Mouse (Mus musculus) MEL (cell line): Measurements from ENCODE around the gene Ctbs. TPM values are rescaled to one million over a fixed set of nuclear protein-coding genes. Genes with fewer than 3 reads are reported as not detected.

Experiments used
- DNase-seq: peaks from one replicate; pipeline ENCODE4 v3.0.0; 2011; ENCODE audit warnings: low read depth, low spot score
- H3K27ac ChIP-seq: 2 replicates; pipeline ENCODE4 v1.5.1; 2012; ENCODE audit warnings: low read depth, mild to moderate bottlenecking, control low read depth, low read length, moderate library complexity; ENCODE audit not compliant: control insufficient read depth
- H3K27me3 ChIP-seq, 2 experiments: fragments of 150-350 bp in 1 of 2; sonication (generic) in 1 of 2; 2 replicates each; pipeline ENCODE4 v1.6.1; 2012; ENCODE audit warnings: low read length in 2 of 2, mild to moderate bottlenecking in 2 of 2, improper control_type of control experiment in 1 of 2, moderate library complexity in 1 of 2; ENCODE audit not compliant: insufficient read depth in 2 of 2, control insufficient read depth in 1 of 2
- H3K36me3 ChIP-seq, 2 experiments: 2 replicates each; pipeline ENCODE4 v1.6.1; 2012 to 2014; ENCODE audit warnings: low read length in 2 of 2, improper control_type of control experiment in 1 of 2, inconsistent platforms in 1 of 2, mild to moderate bottlenecking in 1 of 2; ENCODE audit not compliant: insufficient read depth in 2 of 2, control insufficient read depth in 1 of 2
- H3K4me1 ChIP-seq, 2 experiments: fragments of 150-350 bp in 1 of 2; sonication (generic) in 1 of 2; 2 replicates each; pipeline ENCODE4 v1.6.1; 2012; ENCODE audit warnings: low read length in 2 of 2, improper control_type of control experiment in 1 of 2, mild to moderate bottlenecking in 1 of 2; ENCODE audit not compliant: insufficient read depth in 2 of 2, control insufficient read depth in 1 of 2
- H3K4me3 ChIP-seq, 2 experiments: fragments of 150-350 bp in 1 of 2; sonication (generic) in 1 of 2; 2 replicates each; pipeline ENCODE4 v1.5.1; 2012; ENCODE audit warnings: low read depth in 2 of 2, low read length in 2 of 2, mild to moderate bottlenecking in 2 of 2, moderate library complexity in 2 of 2, control low read depth in 1 of 2, improper control_type of control experiment in 1 of 2; ENCODE audit not compliant: control insufficient read depth in 1 of 2, insufficient read depth in 1 of 2
- H3K79me2 ChIP-seq: 2 replicates; pipeline ENCODE4 v1.6.1; 2012; ENCODE audit warnings: mild to moderate bottlenecking, low read length, moderate library complexity; ENCODE audit not compliant: control insufficient read depth, poor library complexity, insufficient read depth
- H3K9ac ChIP-seq: 2 replicates; pipeline ENCODE4 v1.6.1; 2012; ENCODE audit warnings: low read depth, mild to moderate bottlenecking, control low read depth, low read length, moderate library complexity; ENCODE audit not compliant: control insufficient read depth, poor library complexity, severe bottlenecking
- H3K9me3 ChIP-seq: fragments of 150-350 bp; sonication (generic); replicated peaks from 2 replicates; pipeline ENCODE4 v1.6.1; 2012; ENCODE audit warnings: mild to moderate bottlenecking, low read length, improper control_type of control experiment, moderate library complexity; ENCODE audit not compliant: insufficient read depth
- ELF1 ChIP-seq: IDR thresholded peaks from 2 replicates; pipeline ENCODE4 v1.6.1; 2014; ENCODE audit warnings: low read depth, mild to moderate bottlenecking, inconsistent platforms, low read length, improper control_type of control experiment, moderate library complexity
- EP300 ChIP-seq, 2 experiments: IDR thresholded peaks; 2 replicates each; pipeline ENCODE4 v1.6.1; 2011; ENCODE audit warnings: improper control_type of control experiment in 2 of 2, low read length in 2 of 2, low read depth in 1 of 2, mild to moderate bottlenecking in 1 of 2
- GABPA ChIP-seq: IDR thresholded peaks from 2 replicates; pipeline ENCODE4 v1.6.1; 2012; ENCODE audit warnings: low read depth, mild to moderate bottlenecking, inconsistent platforms, low read length, improper control_type of control experiment, moderate library complexity
- JUND ChIP-seq: IDR thresholded peaks from 2 replicates; pipeline ENCODE4 v1.6.1; 2011; ENCODE audit warnings: low read depth, mild to moderate bottlenecking, improper control_type of control experiment, low read length
- MAFK ChIP-seq: IDR thresholded peaks from 2 replicates; pipeline ENCODE4 v1.6.1; 2011; ENCODE audit warnings: low read depth, mild to moderate bottlenecking, low read length, improper control_type of control experiment, borderline replicate concordance
- MAZ ChIP-seq: IDR thresholded peaks from 2 replicates; pipeline ENCODE4 v1.6.1; 2012; ENCODE audit warnings: low read depth, mild to moderate bottlenecking, inconsistent platforms, low read length, improper control_type of control experiment
- MEF2A ChIP-seq: IDR thresholded peaks from 2 replicates; pipeline ENCODE4 v1.6.1; 2014; ENCODE audit warnings: low read depth, mild to moderate bottlenecking, inconsistent platforms, low read length, improper control_type of control experiment; ENCODE audit not compliant: poor library complexity, insufficient replicate concordance, severe bottlenecking; ENCODE audit errors: extremely low read depth
- MYB ChIP-seq: IDR thresholded peaks from 2 replicates; pipeline ENCODE4 v1.6.1; 2011; ENCODE audit warnings: mild to moderate bottlenecking, low read depth, low read length, improper control_type of control experiment
- MYC ChIP-seq: IDR thresholded peaks from 2 replicates; pipeline ENCODE4 v1.6.1; 2011; ENCODE audit warnings: low read depth, mild to moderate bottlenecking, low read length, improper control_type of control experiment, moderate library complexity
- NELFE ChIP-seq: IDR thresholded peaks from 2 replicates; pipeline ENCODE4 v1.6.1; 2011; ENCODE audit warnings: low read depth, low read length, improper control_type of control experiment
- NRF1 ChIP-seq: IDR thresholded peaks from 2 replicates; pipeline ENCODE4 v1.6.1; 2014; ENCODE audit warnings: low read depth, mild to moderate bottlenecking, inconsistent platforms, low read length, improper control_type of control experiment, moderate library complexity; ENCODE audit not compliant: poor library complexity, insufficient read depth, severe bottlenecking
- POLR2A ChIP-seq, 2 experiments: IDR thresholded peaks; 2 replicates each; pipeline ENCODE4 v1.6.1; 2011 to 2012; ENCODE audit warnings: low read length in 2 of 2, mild to moderate bottlenecking in 2 of 2, control low read depth in 1 of 2, improper control_type of control experiment in 1 of 2, low read depth in 1 of 2, moderate library complexity in 1 of 2; ENCODE audit not compliant: control insufficient read depth in 1 of 2, insufficient read depth in 1 of 2, poor library complexity in 1 of 2
- POLR2AphosphoS2 ChIP-seq: IDR thresholded peaks from 2 replicates; pipeline ENCODE4 v1.6.1; 2011; ENCODE audit warnings: low read length, improper control_type of control experiment
- POLR2AphosphoS5 ChIP-seq: IDR thresholded peaks from 2 replicates; pipeline ENCODE4 v1.6.1; 2012; ENCODE audit warnings: low read depth, borderline replicate concordance, mild to moderate bottlenecking, inconsistent platforms, low read length, moderate library complexity, mixed read lengths
- SIN3A ChIP-seq: IDR thresholded peaks from 2 replicates; pipeline ENCODE4 v1.6.1; 2012; ENCODE audit warnings: low read length, improper control_type of control experiment, inconsistent platforms
- SMC3 ChIP-seq: IDR thresholded peaks from 2 replicates; pipeline ENCODE4 v1.6.1; 2011; ENCODE audit warnings: low read depth, low read length, improper control_type of control experiment
- TCF12 ChIP-seq: IDR thresholded peaks from 2 replicates; pipeline ENCODE4 v1.6.1; 2014; ENCODE audit warnings: low read depth, mild to moderate bottlenecking, inconsistent platforms, low read length, improper control_type of control experiment, moderate library complexity
- USF2 ChIP-seq, 2 experiments: IDR thresholded peaks; 2 replicates each; pipeline ENCODE4 v1.6.1; 2011 to 2012; ENCODE audit warnings: improper control_type of control experiment in 2 of 2, low read length in 2 of 2, borderline replicate concordance in 1 of 2, inconsistent platforms in 1 of 2, low read depth in 1 of 2, mild to moderate bottlenecking in 1 of 2; ENCODE audit not compliant: insufficient read depth in 1 of 2
- ZC3H11A ChIP-seq: IDR thresholded peaks from 2 replicates; pipeline ENCODE4 v1.6.1; 2012; ENCODE audit warnings: low read depth, mild to moderate bottlenecking, inconsistent platforms, low read length, improper control_type of control experiment
- ZNF384 ChIP-seq: IDR thresholded peaks from 2 replicates; pipeline ENCODE4 v1.6.1; 2012; ENCODE audit warnings: low read depth, mild to moderate bottlenecking, inconsistent platforms, low read length, improper control_type of control experiment
- polyA plus RNA-seq, 2 experiments: library from polyadenylated mRNA; stranded (reverse) in 1 of 2; unstranded in 1 of 2; fragments of >175 nt in 1 of 2; fragments of >200 nt in 1 of 2; gene quantifications; 2 replicates each; pipeline versions ENCODE4 v1.2.1 to v1.2.4; 2012; ENCODE audit warnings: low replicate concordance in 2 of 2, low read depth in 1 of 2; ENCODE audit not compliant: insufficient read length in 2 of 2, insufficient read depth in 1 of 2, missing spikeins in 1 of 2
- total RNA-seq: library from RNA; depleted of rRNA; stranded (reverse); fragments of 300-350 nt; gene quantifications from 2 replicates; pipeline ENCODE4 v1.2.3, GENCODE M21; 2012

Gene Ctbs
- total and polyA plus RNA-seq, 3 experiments: 3.2 to 5.1 TPM; not detected in 1

DNA sequence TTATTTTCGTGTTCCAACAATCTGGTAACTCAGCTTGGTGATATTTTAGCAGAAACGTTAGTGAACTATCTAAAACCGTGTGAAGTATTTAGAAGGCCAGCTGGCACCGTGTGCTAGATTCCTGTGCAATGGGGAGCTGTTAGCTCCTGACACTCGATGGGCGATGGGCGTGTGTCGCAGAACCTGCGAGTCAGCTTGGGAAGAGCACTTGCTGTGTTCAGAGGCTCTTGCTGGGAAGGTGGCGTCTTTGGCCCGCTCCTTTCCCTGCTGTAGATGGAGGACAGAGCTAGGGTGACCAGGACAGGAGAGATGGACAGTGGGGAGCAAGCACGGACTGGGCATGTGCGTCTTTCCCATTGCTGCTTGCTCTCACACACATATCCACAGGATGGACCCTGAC is 36.6 kb upstream of the Ctbs start:
- Histone ChIP-seq H3K9me3 (no peaks in the 10 kb centered on the region), H3K79me2 (peaks cover 57% of the 10 kb centered on the region), H3K36me3 (peaks cover 5 to 25% of the 10 kb centered on the region in 2 experiments), H3K27ac (no peak overlapping the region), H3K4me3 (no peak overlapping the region), H3K4me1 (peaks cover 13 to 22% of the 10 kb centered on the region in 2 experiments), H3K9ac (no peak overlapping the region), H3K27me3 (no peaks in the 10 kb centered on the region)
- no peak for DNase-seq
- TF ChIP-seq GABPA (no peak), ELF1 (no peak), MYB (no peak), MEF2A (no peak), POLR2AphosphoS2 (no peak), POLR2AphosphoS5 (no peak), ZC3H11A (no peak), MYC (no peak), MAFK (no peak), ZNF384 (no peak), POLR2A (IDR thresholded peaks at IDR 0.05; ENCODE audit: control insufficient read depth in 1 of 2, insufficient read depth in 1 of 2, low read depth in 1 of 2, low read length in 2 of 2, poor library complexity in 1 of 2) (no peak)
- TF ChIP-seq, all 39 proteins: peak for 0

DNA sequence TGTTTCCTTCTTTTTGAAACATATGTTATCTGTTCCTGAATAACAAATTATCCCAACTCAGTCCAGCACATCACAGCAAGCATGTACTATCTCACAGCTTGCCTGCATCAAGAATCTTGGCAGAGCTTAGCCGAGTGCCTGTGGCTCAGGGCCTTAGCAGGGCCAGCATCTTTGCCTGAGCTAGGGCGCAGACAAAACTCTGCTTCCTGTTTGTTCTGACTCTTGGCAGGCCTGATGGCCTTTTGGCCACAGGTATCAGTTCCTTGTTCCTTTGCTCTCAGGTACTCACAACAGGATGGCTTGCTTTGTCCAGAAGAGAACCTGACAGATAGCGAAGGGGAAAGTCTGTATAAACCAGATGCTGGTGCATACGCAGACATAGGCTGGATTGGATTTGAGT is 35.6 kb upstream of the Ctbs start:
- TF ChIP-seq SIN3A (no peak), MYB (no peak), TCF12 (no peak), MEF2A (no peak), NELFE (no peak), EP300 (IDR thresholded peaks at IDR 0.05; ENCODE audit: low read depth in 1 of 2, low read length in 2 of 2) (no peak), JUND (no peak), POLR2AphosphoS2 (no peak), SMC3 (no peak), MYC (no peak), USF2 (IDR thresholded peaks at IDR 0.05; ENCODE audit: borderline replicate concordance in 1 of 2, insufficient read depth in 1 of 2, low read depth in 1 of 2, low read length in 2 of 2) (no peak), ELF1 (no peak), MAZ (no peak), NRF1 (no peak), GABPA (no peak)
- peaks cover 20 to 26% of the 10 kb centered on the region in 2 experiments for H3K4me1 ChIP-seq
- H3K9ac ChIP-seq: no peak overlapping the region
- peaks cover 6 to 34% of the 10 kb centered on the region in 2 experiments for H3K36me3 ChIP-seq
- no peaks in the 10 kb centered on the region for H3K27me3 ChIP-seq
- no peaks in the 10 kb centered on the region for H3K9me3 ChIP-seq
- H3K27ac ChIP-seq: no peak overlapping the region
- DNase-seq: no peak
- H3K4me3 ChIP-seq: no peak overlapping the region
- H3K79me2 ChIP-seq: peaks cover 49% of the 10 kb centered on the region
